Mouse (Mus musculus): Measurements from ENCODE around the gene Phactr2.

- TF ChIP-seq ZMIZ1 (IDR thresholded peaks at IDR 0.05; ENCODE audit: low read depth, low read length) = no peak
- no peak for TF ChIP-seq CTCF (IDR thresholded peaks at IDR 0.05 in 2 of 3, conservative IDR thresholded peaks at IDR 0.05 in 1 of 3; ENCODE audit: control insufficient read depth in 1 of 3, insufficient read depth in 1 of 3, low read depth in 2 of 3, low read length in 3 of 3, poor library complexity in 1 of 3, severe bottlenecking in 1 of 3)
- no peak for TF ChIP-seq MAX (IDR thresholded peaks at IDR 0.05; ENCODE audit: low read length)
- no peak for TF ChIP-seq POLR2A (IDR thresholded peaks at IDR 0.05; ENCODE audit: control insufficient read depth in 1 of 2, insufficient read depth in 1 of 2, low read depth in 1 of 2, low read length in 2 of 2, poor library complexity in 1 of 2)
- TF ChIP-seq CHD2 (IDR thresholded peaks at IDR 0.05; ENCODE audit: low read length) = no peak
- TF ChIP-seq CHD1 (IDR thresholded peaks at IDR 0.05; ENCODE audit: low read depth, low read length) = no peak
- TF ChIP-seq GATA1 (IDR thresholded peaks at IDR 0.05; ENCODE audit: low read depth, low read length) = no peak
- no peak for TF ChIP-seq UBTF (IDR thresholded peaks at IDR 0.05; ENCODE audit: borderline replicate concordance, insufficient read depth, low read depth, low read length)
Measured at GRCm38 (mm10) chr10:13411056-13411455, 63.2 kb downstream of the Phactr2 start.
